Mouse (Mus musculus) brain, embryonic 14.5 days (tissue): ENCODE measurements around the gene Pcca. TPM values are rescaled to one million over a fixed set of nuclear protein-coding genes. Genes with fewer than 3 reads are reported as not detected.
"Not testable (repeated sequence)": the region's sequence is repeated elsewhere in the genome, so short reads cannot be mapped to it uniquely, and the experiment has no call there.

Experiments
- DNase-seq: peaks from one replicate; pipeline ENCODE4 v3.0.0-alpha.2; 2011; ENCODE audit warnings: low read depth
- CTCF ChIP-seq: fragments of 200-500 bp; IDR thresholded peaks from 2 replicates; pipeline ENCODE4 v1.5.1; 2012; ENCODE audit warnings: inconsistent platforms, mild to moderate bottlenecking, moderate library complexity, borderline replicate concordance; ENCODE audit not compliant: insufficient read depth, insufficient read length; ENCODE audit errors: extremely low read depth
- POLR2A ChIP-seq: fragments of 200-500 bp; IDR thresholded peaks from 2 replicates; pipeline ENCODE4 v1.6.1; 2012; ENCODE audit warnings: mild to moderate bottlenecking, inconsistent platforms, borderline replicate concordance; ENCODE audit not compliant: poor library complexity, insufficient read depth, insufficient read length, severe bottlenecking; ENCODE audit errors: extremely low read depth
- polyA plus RNA-seq: library from polyadenylated mRNA; depleted of rRNA; stranded (reverse); fragments of >200 nt; gene quantifications from 2 replicates; pipeline ENCODE4 v1.2.3, GENCODE M21; 2012

The Pcca gene
- polyA plus RNA-seq, 1 experiment: 22.4 TPM

- no peak for TF ChIP-seq POLR2A
- no peak for TF ChIP-seq CTCF
- DNase-seq: peak; percentile 55
Observed at GRCm38 (mm10) chr14:122582057-122582456, 47.9 kb downstream of the Pcca start.

DNA sequence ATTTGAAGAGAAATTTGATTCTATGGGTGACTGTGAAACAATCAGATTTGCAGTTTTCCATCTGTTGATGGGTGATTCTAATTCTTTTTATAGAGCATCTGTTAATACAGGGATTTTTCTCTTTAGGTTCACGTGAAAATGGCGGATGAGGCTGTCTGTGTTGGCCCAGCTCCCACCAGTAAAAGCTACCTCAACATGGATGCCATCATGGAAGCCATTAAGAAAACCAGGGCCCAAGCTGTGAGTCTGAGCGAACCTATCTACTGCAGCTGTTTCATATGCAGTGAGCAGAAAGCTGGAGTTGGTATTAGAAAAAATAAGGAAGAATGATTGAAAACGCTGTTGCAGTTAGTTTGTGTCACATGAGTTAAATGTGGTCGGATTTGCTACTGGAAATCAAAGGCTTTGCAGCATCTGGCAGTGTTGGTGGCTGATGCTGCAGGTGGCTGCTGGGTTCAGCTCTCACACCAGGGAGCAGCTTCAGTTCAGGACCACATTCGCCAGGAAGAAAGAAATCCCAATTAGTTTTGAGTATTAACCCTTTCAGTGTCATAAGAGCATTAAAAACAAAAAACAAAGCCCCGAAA lies 48.5 kb downstream of the Pcca start:
- DNase-seq: peak; percentile 67
- no peak for TF ChIP-seq POLR2A

DNA sequence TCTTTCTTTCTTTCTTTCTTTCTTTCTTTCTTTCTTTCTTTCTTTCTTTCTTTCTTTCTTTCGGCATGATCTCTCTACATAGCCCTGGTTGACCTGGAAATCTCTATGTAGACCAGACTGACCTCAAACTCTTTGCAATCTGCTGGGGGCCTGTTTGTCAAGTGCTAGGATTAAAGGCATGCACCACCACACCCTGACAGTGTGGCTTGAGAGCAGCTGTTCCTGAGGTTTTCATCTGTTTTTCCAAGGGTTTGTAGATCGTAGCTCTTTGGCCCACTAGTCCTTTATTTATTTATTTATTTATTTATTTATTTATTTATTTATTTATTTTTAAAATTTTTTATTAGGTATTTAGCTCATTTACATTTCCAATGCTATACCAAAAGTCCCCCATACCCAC lies 50.0 kb downstream of the Pcca start:
- not testable (repeated sequence) for DNase-seq

- no peak for DNase-seq
- TF ChIP-seq POLR2A: no peak
Observed at GRCm38 (mm10) chr14:122586942-122587341, 52.8 kb downstream of the Pcca start.

DNA sequence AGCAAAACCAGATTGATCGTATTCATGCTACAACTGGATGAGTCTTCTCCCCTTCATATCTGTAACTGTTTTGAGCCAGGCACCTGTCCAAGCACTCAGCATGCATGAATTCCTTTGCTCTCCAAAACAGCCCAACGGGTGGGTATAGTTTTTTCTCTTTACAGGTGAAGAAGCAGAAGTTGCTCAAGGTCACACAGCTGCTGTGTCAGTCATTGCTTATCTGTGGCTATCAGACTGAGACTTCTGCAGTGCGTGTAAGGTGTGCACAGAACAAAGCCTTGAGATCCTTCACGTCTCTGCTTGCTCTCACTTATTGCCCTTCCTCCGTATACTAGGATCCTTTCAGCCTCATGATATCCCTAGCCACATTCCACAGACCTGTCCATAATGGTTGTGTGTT lies 63.4 kb downstream of the Pcca start:
- TF ChIP-seq POLR2A (no peak), CTCF (no peak)
- DNase-seq: no peak

DNA sequence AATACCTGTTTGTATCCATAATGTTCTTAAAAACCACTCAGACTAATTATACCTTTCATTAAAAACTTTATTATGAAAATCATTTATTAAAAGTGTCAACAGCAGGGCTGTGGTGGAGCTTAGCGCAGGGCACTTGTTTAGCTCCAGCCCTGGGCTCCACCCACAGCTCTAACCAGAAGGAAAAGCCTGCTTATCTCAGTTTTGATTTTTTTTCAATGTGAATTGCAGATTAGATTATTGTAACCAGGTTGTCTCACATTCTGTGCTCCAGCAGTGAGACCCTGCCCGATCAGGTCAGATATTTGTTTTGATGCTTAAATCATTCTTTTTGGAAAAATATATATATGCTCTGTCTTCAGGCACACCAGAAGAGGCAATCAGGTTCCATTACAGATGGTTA lies 64.7 kb downstream of the Pcca start:
- TF ChIP-seq POLR2A: no peak
- TF ChIP-seq CTCF: no peak
- DNase-seq: no peak

- DNase-seq: peak; percentile 47
- TF ChIP-seq CTCF (no peak), POLR2A (no peak)
Observed at GRCm38 (mm10) chr14:122599839-122600238, 65.7 kb downstream of the Pcca start.

- TF ChIP-seq CTCF (no peak), POLR2A (no peak)
- DNase-seq: no peak
Observed at GRCm38 (mm10) chr14:122602701-122603100, 68.6 kb downstream of the Pcca start.

- no peak for TF ChIP-seq POLR2A
- TF ChIP-seq CTCF: no peak
- peak; percentile 62 for DNase-seq
Observed at GRCm38 (mm10) chr14:122606499-122606898, 72.4 kb downstream of the Pcca start.

GRCm38 (mm10) chr14:122607456-122607855 lies 73.3 kb downstream of the Pcca start:
- no peak for DNase-seq
- TF ChIP-seq CTCF: no peak
- no peak for TF ChIP-seq POLR2A

DNA sequence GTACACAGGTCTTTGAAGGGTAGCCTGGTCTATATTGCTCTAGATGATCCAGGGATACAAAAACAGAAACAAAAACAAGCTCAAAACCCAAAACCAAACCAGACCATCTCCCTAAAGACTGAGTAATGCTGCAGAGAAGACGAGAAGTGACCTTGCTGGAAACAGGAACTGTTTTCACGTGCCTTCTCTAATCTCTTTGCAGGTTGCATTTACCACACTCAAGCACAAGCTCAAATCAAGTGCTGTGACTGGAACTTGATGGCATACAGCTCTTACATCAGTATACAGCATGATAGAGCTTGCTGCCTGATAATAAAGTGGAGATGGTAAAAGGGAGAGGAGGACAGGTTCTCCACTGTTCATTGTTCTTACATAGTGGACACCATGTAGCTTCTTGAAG lies 74.2 kb downstream of the Pcca start:
- DNase-seq: no peak
- no peak for TF ChIP-seq POLR2A
- TF ChIP-seq CTCF: no peak

DNA sequence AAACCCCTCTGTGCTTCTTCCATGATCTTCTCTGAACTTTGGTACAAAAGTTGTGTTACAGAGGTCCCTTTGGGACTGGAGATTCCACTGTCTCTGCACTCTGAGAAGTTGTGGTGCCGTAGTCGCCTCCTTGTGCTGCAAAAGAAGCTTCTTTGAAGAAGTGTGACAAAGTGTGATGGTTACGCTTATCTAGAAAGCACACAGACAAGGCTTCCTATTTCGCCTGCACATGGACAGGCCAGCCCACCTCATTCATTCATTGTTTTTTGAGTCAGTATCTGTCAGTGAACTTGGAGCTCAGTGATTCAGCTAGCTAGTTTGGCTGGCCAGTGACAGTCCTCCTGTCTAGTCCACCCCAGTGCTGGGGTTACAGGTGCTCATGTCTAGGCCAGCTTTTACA lies 76.9 kb downstream of the Pcca start:
- TF ChIP-seq POLR2A (no peak), CTCF (no peak)
- no peak for DNase-seq

DNA sequence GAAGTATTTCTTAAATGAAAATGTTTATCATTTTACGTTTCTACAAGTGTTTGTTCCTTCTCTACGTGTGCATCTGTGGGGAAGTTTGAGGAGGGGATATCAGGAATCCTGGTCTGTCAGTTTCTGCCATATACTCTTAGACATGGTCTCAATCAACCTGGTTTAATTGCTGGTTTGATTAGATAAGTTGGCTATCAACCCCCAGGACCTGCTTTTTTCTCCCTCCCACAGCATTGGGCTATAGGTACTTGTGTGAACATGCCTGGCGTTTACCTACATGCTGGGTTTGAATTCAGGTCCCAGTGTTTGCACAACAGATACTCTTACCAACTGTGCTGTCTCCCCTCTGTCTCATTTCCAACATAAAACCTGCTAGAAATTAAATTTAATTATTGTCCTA lies 78.2 kb downstream of the Pcca start:
- TF ChIP-seq POLR2A: no peak
- no peak for TF ChIP-seq CTCF
- no peak for DNase-seq

- TF ChIP-seq CTCF: no peak
- TF ChIP-seq POLR2A: no peak
- no peak for DNase-seq
Observed at GRCm38 (mm10) chr14:122617656-122618055, 83.5 kb downstream of the Pcca start.
